Mouse (Mus musculus) thymus, postnatal 10 days (tissue): Measurements from ENCODE around the gene Klrb1a.

Experiments used
- DNase-seq, 2 experiments: peaks; one replicate each; pipeline ENCODE4 v3.0.0; 2021; ENCODE audit warnings: low spot score in 2 of 2

Gene Klrb1a

DNA sequence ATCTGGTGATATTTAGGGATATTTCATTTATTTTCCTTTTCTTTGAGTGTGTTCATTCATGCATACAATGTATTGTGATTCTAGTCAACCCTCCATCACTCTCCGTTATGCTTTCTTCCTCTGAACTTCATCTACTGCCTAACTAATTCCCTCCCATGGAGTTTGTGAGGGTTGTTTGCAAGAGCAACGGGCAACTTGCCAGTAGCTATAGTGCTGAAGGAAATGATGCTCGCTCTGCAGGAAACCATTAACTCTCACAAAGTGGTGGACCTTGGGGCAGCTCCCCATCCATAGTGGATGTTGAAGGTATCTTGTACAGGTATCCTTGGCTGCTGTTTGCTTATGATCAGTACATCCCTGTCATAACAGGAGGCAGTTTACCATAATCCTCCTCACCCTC, 21.3 kb downstream of the Klrb1a start:
- DNase-seq = no peak

DNA sequence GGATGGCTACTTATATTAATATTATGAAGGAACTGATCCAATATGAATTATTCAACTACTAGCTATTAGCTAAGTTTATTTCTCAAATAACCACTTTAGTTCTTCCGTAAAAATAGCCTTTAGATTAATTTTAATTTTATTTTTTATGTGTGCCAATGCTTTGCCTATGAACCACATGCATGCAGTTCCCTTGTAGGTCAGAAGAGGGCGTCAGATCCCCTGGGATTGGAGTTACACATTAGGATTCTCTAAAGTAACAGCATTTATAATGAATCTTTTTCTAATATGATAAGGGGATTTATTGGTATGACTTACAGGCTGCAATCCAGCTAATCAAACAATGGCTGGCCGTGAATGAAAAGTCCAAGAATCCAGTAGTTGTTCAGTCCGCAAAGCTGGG, 23.8 kb downstream of the Klrb1a start:
- DNase-seq = no peak

DNA sequence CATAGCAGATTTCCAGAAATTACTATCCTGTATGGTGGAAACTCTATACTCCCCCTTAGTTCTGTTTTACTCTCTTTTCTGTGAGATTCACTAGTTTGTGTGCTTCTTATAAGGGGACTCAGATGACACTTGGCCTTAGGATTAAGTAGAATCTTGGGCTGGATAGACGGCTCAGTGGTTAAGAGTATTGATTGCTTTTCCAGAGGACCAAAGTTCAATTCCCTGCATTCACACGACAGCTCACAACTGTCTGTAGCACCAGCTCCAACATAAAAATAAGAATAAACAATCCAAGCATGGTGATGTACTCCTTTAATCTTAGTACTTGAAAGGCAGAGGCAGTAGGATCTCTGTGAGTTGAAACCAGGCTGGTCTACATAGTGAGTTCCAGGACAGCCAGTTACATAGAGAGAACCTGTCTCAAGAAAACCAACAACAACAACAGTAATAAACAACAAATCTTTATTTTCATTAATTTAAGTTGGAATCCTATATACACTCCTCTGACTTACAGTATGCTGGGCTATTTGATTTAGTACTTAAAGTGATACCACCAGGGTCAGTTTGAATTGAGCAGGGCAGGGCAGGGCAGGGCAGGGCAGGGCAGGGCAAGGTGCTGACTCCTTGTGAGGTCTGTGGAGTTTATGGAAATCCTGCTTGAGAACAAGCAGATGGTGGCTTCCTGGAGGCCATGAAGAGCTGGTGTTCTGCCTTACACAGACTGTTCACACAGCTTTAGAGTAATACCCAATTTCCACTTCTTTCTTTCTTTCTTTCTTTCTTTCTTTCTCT, 24.9 kb downstream of the Klrb1a start:
- DNase-seq = no peak

DNA sequence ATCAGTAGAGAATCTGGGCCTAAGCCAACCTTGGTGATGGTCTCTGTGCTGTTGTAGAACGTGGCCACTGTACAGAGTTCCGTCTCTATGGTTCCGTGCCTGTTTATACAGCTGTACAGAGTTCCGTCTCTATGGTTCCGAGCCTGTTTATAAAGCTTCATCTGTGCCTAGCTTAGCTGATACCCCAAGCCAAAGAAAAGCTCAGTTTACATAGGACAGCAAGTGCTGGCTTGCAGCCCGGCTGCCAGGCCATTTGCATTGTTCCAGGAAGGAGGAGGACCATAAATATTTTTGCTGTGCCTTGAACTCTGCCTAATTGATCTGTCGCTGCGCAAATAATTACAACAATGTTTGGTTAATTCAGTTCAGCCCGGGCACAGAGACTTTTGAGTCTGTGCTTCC, 26.2 kb downstream of the Klrb1a start:
- DNase-seq = no peak

- DNase-seq = no peak
These were observed 28.7 kb downstream of the Klrb1a start for GRCm38 (mm10) chr6:128594651-128595050.

- DNase-seq = no peak
These were observed 33.9 kb downstream of the Klrb1a start for GRCm38 (mm10) chr6:128589426-128589825.

DNA sequence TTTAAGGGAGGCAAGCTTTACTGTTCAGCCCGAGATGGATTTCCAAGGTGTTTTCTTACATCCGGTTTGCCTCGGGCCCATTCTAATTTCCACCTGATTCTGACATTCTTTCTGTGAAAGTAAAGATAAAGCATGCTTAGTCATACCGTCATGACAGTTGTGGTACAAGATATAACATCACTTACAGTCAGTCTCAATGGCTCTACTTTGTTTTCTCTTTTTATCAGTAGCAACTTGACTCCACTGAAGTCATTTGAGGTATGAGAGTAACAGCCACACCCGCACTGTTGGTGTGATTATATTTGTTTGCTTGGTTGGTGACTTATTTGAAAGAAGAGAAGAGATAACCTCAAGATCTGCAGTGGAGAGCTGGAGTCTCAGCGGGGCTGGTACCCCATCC, 35.7 kb downstream of the Klrb1a start:
- no peak for DNase-seq

GRCm38 (mm10) chr6:128585642-128586245, 37.6 kb downstream of the Klrb1a start:
- DNase-seq = no peak

DNA sequence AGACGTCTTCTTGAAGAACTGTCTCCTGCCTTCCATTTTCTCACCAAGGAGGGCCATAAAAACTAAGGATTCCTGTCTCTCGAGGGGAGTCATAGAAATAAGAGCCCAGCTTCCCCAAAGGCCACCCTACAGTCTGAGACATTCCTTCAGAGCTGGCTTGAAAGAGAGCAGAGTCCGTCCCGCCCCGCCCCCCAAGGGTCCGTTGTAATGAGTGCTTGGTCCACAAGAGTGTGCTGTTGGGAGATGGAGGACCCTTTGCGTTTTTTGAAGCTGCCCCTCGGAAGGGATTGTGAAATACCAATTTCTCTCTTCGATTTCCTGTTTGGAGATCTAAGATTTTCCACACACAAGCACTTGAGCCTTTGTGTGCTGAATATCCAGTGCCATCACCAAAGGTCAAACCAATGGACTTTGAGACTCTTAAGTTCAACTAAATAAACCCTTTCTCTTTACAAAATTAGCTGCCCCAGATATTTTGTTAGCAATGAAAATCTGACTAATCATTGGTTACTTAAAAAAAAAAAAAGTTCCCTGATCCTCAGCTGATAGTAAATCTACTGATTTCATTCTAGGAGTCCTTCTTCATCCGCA, 39.2 kb downstream of the Klrb1a start:
- DNase-seq = no peak

DNA sequence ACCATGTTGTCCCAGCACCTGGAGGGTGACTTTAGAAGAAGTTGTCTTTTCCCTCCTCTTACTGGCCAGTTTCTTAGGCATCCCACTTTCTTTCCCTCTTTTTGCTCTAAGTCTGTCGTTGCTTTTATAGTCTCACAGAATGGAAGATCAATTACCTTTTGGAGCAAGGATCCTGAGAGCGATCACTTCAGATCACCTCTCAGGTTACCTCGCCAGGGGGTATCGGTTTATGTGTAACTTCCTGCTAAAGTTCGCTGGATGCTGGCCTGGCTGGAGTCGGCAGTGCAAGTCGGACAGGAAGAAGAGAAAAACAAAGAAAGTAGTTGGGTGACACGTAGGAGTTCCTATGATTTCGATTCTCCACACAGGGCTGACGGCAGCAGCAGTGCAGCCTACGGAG, 41.8 kb downstream of the Klrb1a start, which contains the start of gene A2ml1:
Gene A2ml1 (minus strand): TSS at position 101 of the 400 bp plus-strand sequence.
- no peak for DNase-seq

DNA sequence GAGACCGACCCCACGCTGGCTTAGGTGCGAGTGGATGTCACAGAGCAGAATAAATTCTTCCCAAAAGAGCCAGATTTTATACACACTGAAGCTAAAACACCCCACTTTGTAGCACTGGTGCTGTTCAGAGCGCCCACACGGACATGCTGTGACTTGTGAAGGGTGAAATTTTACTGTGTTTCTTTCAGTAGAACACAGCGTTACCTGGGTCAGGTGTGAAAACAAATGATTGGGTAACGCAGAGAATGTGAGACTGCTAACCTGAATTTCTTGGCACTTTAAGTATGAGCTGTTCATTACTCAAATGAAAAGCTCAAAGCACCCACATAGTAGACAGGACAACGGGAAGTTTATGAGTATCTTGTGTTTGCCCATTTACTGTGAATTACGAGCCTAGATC, 46.0 kb downstream of the Klrb1a start:
- no peak for DNase-seq

- no peak for DNase-seq
These were observed 56.7 kb downstream of the Klrb1a start for GRCm38 (mm10) chr6:128566589-128566988.
